Mouse (Mus musculus): ENCODE data around the gene Fzd9.

- TF ChIP-seq POLR2A (IDR thresholded peaks at IDR 0.05; ENCODE audit: control insufficient read depth, low read depth, low read length) (no peak), CTCF (IDR thresholded peaks at IDR 0.05; ENCODE audit: control insufficient read depth, insufficient read depth, insufficient replicate concordance, low read depth, low read length) (no peak)
Observed at GRCm38 (mm10) chr5:135286926-135287325, 35.9 kb upstream of the Fzd9 start.
